ENCODE assay signal across 19 mouse cellular contexts in genomic region chr16:7275901-7276300, GRCm38 (mm10).
DNase-seq lines count a peak whose midpoint lies in the region; ATAC-seq and TF ChIP-seq lines count a peak whose summit lies in the region.
"Had no signal": no experiment of that assay in that cellular context is flagged by ENCODE, and none has a peak within 500 bp of the region (broad histone marks: within the 10 kb centered on the region; RNA-seq: fewer than 3 reads in every experiment).

No protein-coding gene starts in this region.

- no peak overlapping the region for H3K4me3 ChIP-seq in embryonic facial prominence, embryonic 11.5 days (ENCODE audit: low read depth, low read length)
- no peak overlapping the region for H3K4me3 ChIP-seq in embryonic facial prominence, embryonic 10.5 days
- H3K4me3 ChIP-seq in layer of hippocampus, adult 2 months, result no peak overlapping the region
- H3K4me3 ChIP-seq: forebrain, embryonic 10.5 days; heart, embryonic 13.5 days; limb, embryonic 10.5 days; lung, embryonic 15.5 days; midbrain, embryonic 12.5 days; neural tube, embryonic 12.5 days had no signal

- no peak overlapping the region for H3K4me2 ChIP-seq in embryonic facial prominence, embryonic 11.5 days (ENCODE audit: low read depth, low read length)
- H3K4me2 ChIP-seq: heart, embryonic 13.5 days; lung, embryonic 15.5 days; midbrain, embryonic 12.5 days; neural tube, embryonic 12.5 days had no signal

- no peak overlapping the region for H3K9ac ChIP-seq in embryonic facial prominence, embryonic 11.5 days (replicated peaks; ENCODE audit: low read length)
- H3K9ac ChIP-seq: heart, embryonic 13.5 days; lung, embryonic 15.5 days; midbrain, embryonic 12.5 days; neural tube, embryonic 12.5 days had no signal

- H3K27ac ChIP-seq in embryonic facial prominence, embryonic 11.5 days (replicated peaks; ENCODE audit: low read depth, low read length), result no peak overlapping the region
- no peak overlapping the region for H3K27ac ChIP-seq in embryonic facial prominence, embryonic 10.5 days (replicated peaks)
- H3K27ac ChIP-seq in layer of hippocampus, adult 2 months, result peak overlapping the region; percentile 39; the same call in 1 of the 2 replicates
- H3K27ac ChIP-seq: forebrain, embryonic 10.5 days; heart, embryonic 13.5 days; limb, embryonic 10.5 days; lung, embryonic 15.5 days; midbrain, embryonic 12.5 days; neural tube, embryonic 12.5 days had no signal

- no peaks in the 10 kb centered on the region for H3K27me3 ChIP-seq in embryonic facial prominence, embryonic 11.5 days (ENCODE audit: control insufficient read depth, insufficient read depth, low read length)
- H3K27me3 ChIP-seq in embryonic facial prominence, embryonic 10.5 days (replicated peaks; ENCODE audit: low read depth, poor library complexity, severe bottlenecking), result no peaks in the 10 kb centered on the region
- H3K27me3 ChIP-seq: heart, embryonic 13.5 days; lung, embryonic 15.5 days; midbrain, embryonic 12.5 days; neural tube, embryonic 12.5 days had no signal

- H3K36me3 ChIP-seq in embryonic facial prominence, embryonic 11.5 days (replicated peaks; ENCODE audit: control insufficient read depth, insufficient read depth, low read depth, low read length), result no peaks in the 10 kb centered on the region
- no peaks in the 10 kb centered on the region for H3K36me3 ChIP-seq in embryonic facial prominence, embryonic 10.5 days (replicated peaks)
- H3K36me3 ChIP-seq: forebrain, embryonic 10.5 days; heart, embryonic 13.5 days; limb, embryonic 10.5 days; lung, embryonic 15.5 days; midbrain, embryonic 12.5 days; neural tube, embryonic 12.5 days had no signal

- DNase-seq in embryonic facial prominence, embryonic 11.5 days (ENCODE audit: low spot score), result peak; percentile 35
- DNase-seq in embryonic facial prominence, embryonic 10.5 days (ENCODE audit: low spot score), result no peak
- DNase-seq in layer of hippocampus, adult 2 months (ENCODE audit: low spot score in 2 of 2), result no peak
- no peak for DNase-seq in layer of hippocampus, adult 9-10 months (ENCODE audit: low spot score)
- DNase-seq in 416B (ENCODE audit: low read depth) (peak; percentile 10), adipocyte (ENCODE audit: low spot score) (peak; percentile 6)
- no peak for DNase-seq in testis, postnatal 14 days (ENCODE audit: low spot score)
- no peak for DNase-seq in cerebellum, adult 9-10 months
- DNase-seq: adrenal gland, adult 8-10 months; B cell, adult 2 months; cerebellum, adult 11 months; gastrocnemius, postnatal 10 days; thymus, adult 18-20 months had no signal

- H3K4me1 ChIP-seq in embryonic facial prominence, embryonic 11.5 days (ENCODE audit: control insufficient read depth, insufficient read depth, low read length), result no peaks in the 10 kb centered on the region
- no peaks in the 10 kb centered on the region for H3K4me1 ChIP-seq in embryonic facial prominence, embryonic 10.5 days
- H3K4me1 ChIP-seq: forebrain, embryonic 10.5 days; lung, embryonic 15.5 days; midbrain, embryonic 12.5 days; neural tube, embryonic 12.5 days had no signal

- H3K9me3 ChIP-seq in embryonic facial prominence, embryonic 11.5 days (replicated peaks; ENCODE audit: control insufficient read depth, low read length), result no peaks in the 10 kb centered on the region
- no peaks in the 10 kb centered on the region for H3K9me3 ChIP-seq in embryonic facial prominence, embryonic 10.5 days
- H3K9me3 ChIP-seq: forebrain, embryonic 10.5 days; limb, embryonic 10.5 days; lung, embryonic 15.5 days; midbrain, embryonic 12.5 days; neural tube, embryonic 12.5 days had no signal

- WGBS in embryonic facial prominence, embryonic 11.5 days, result 38% methylated on average over 1 of the region's 1 CpGs
- WGBS in embryonic facial prominence, embryonic 10.5 days, result 41% methylated on average over 1 of the region's 1 CpGs

- no peak for ATAC-seq in embryonic facial prominence, embryonic 11.5 days (replicated peaks; ENCODE audit: insufficient number of reproducible peaks, low FRiP score, low TSS enrichment, low read depth)

- TF ChIP-seq CTCF in layer of hippocampus, adult 2 months (conservative IDR thresholded peaks at IDR 0.05), result peak; percentile 84

Comparison
In these comparisons a context has a peak if more than half of its experiments do, and no peak if none do; other contexts are left out.
1. DNase-seq: peak in embryonic facial prominence, embryonic 11.5 days (single experiment), 416B (single experiment) and adipocyte (single experiment); none in embryonic facial prominence, embryonic 10.5 days (single experiment), layer of hippocampus, adult 2 months (0 of 2), layer of hippocampus, adult 9-10 months (single experiment), testis, postnatal 14 days (single experiment) and cerebellum, adult 9-10 months (single experiment).